Mouse (Mus musculus) intestine, embryonic 15.5 days (tissue): ENCODE data around the gene Oser1. TPM values are rescaled to one million over a fixed set of nuclear protein-coding genes. Genes with fewer than 3 reads are reported as not detected.
A peak's percentile ranks its signal among the peaks of the same experiment; 100 is the strongest.
"Not testable (repeated sequence)": the region's sequence is repeated elsewhere in the genome, so short reads cannot be mapped to it uniquely, and the experiment has no call there.

Experiments
- ATAC-seq: fragments of 200-750 bp; cut with Nextera tagmentation; 2 replicates; pipeline ENCODE4 v1.8.0; 2017; ENCODE audit warnings: moderate TSS enrichment, moderate library complexity
- H3K27ac ChIP-seq: fragments of 300-500 bp; sonication (generic); 2 replicates; pipeline ENCODE4 v1.5.1; 2015; ENCODE audit warnings: mild to moderate bottlenecking, inconsistent platforms
- H3K27me3 ChIP-seq: fragments of 300-500 bp; sonication (generic); replicated peaks from 2 replicates; pipeline ENCODE4 v1.6.1; 2015; ENCODE audit warnings: inconsistent platforms
- H3K36me3 ChIP-seq: fragments of 300-500 bp; sonication (generic); 2 replicates; pipeline ENCODE4 v1.6.1; 2015; ENCODE audit warnings: inconsistent platforms
- H3K4me1 ChIP-seq: fragments of 300-500 bp; sonication (generic); replicated peaks from 2 replicates; pipeline ENCODE4 v1.6.1; 2015; ENCODE audit warnings: inconsistent platforms
- H3K4me2 ChIP-seq: fragments of 300-500 bp; sonication (generic); replicated peaks from 2 replicates; pipeline ENCODE4 v1.6.1; 2015; ENCODE audit warnings: mild to moderate bottlenecking, inconsistent platforms
- H3K4me3 ChIP-seq: fragments of 300-500 bp; sonication (generic); replicated peaks from 2 replicates; pipeline ENCODE4 v1.5.1; 2015; ENCODE audit warnings: inconsistent platforms
- H3K9ac ChIP-seq: fragments of 300-500 bp; sonication (generic); 2 replicates; pipeline ENCODE4 v1.6.1; 2015; ENCODE audit warnings: inconsistent platforms
- H3K9me3 ChIP-seq: fragments of 300-500 bp; sonication (generic); 2 replicates; pipeline ENCODE4 v1.6.1; 2016; ENCODE audit warnings: inconsistent platforms
- WGBS: fragments of 180-500 bp; shearing (Covaris S2); methylation state at CpG from one replicate; pipeline ENCODE4 v1.1.7; 2015; 5-methylcytosine and 5-hydroxymethylcytosine counted together
- polyA plus RNA-seq: library from polyadenylated mRNA; unstranded; fragments of >200 nt; fragmentation: Nextera tagmentation; extraction: Ambion mirVana; gene quantifications from 2 replicates; pipeline ENCODE4 v1.2.1, GENCODE M21; 2015

Gene Oser1
- polyA plus RNA-seq, 1 experiment from 2014 or later: 87.4 TPM

- no peak overlapping the region for H3K9ac ChIP-seq
- H3K36me3 ChIP-seq: no peaks in the 10 kb centered on the region
- no peak overlapping the region for H3K4me2 ChIP-seq
- no peaks in the 10 kb centered on the region for H3K4me1 ChIP-seq
- H3K27me3 ChIP-seq: peaks cover 20% of the 10 kb centered on the region
- no peak overlapping the region for H3K4me3 ChIP-seq
- H3K9me3 ChIP-seq: no peaks in the 10 kb centered on the region
- H3K27ac ChIP-seq: no peak overlapping the region
- ATAC-seq: no peak
- 66% methylated on average over 5 of the region's 5 CpGs for WGBS
Measured at GRCm38 (mm10) chr2:163462386-163462785, 37.9 kb upstream of the Oser1 start.

- not testable (repeated sequence) for H3K9me3 ChIP-seq, H3K9ac ChIP-seq, H3K4me2 ChIP-seq, H3K27ac ChIP-seq, H3K36me3 ChIP-seq, H3K4me1 ChIP-seq, H3K4me3 ChIP-seq, ATAC-seq
- peaks cover 20% of the 10 kb centered on the region for H3K27me3 ChIP-seq
- 96% methylated on average over 9 of the region's 9 CpGs for WGBS
Measured at GRCm38 (mm10) chr2:163461307-163461706, 36.8 kb upstream of the Oser1 start.

DNA sequence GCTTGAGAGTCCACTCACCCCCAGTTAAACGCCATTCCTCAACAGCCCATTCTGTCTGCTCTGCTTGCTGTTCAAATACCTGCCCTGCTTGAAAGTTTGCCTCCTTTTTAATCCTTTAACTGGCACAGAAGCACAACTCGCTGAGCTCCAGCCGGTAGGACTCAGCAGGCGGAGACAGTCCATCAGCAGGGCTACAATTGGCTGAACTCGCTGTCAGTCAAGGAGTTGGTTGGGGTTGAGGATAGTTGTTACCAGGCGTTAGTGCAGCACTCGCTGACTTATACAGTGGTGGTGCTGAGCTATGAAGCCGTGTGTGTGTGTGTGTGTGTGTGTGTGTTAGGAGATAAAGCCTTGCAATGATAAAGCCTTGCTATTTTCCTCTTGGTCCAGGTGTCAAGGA is 36.1 kb upstream of the Oser1 start:
- Histone ChIP-seq H3K36me3 (no peaks in the 10 kb centered on the region), H3K27ac (no peak overlapping the region), H3K27me3 (peaks cover 20% of the 10 kb centered on the region), H3K4me3 (no peak overlapping the region), H3K4me1 (no peaks in the 10 kb centered on the region), H3K4me2 (no peak overlapping the region), H3K9ac (no peak overlapping the region), H3K9me3 (no peaks in the 10 kb centered on the region)
- ATAC-seq: no peak
- 89% methylated on average over 8 of the region's 8 CpGs for WGBS

GRCm38 (mm10) chr2:163459380-163459779 is 34.9 kb upstream of the Oser1 start:
- no peaks in the 10 kb centered on the region for H3K36me3 ChIP-seq
- H3K27ac ChIP-seq: no peak overlapping the region
- 38% methylated on average over 10 of the region's 10 CpGs for WGBS
- no peak overlapping the region for H3K4me2 ChIP-seq
- H3K27me3 ChIP-seq: peaks cover 20% of the 10 kb centered on the region
- H3K4me3 ChIP-seq: no peak overlapping the region
- H3K9me3 ChIP-seq: no peaks in the 10 kb centered on the region
- ATAC-seq: no peak
- no peak overlapping the region for H3K9ac ChIP-seq
- H3K4me1 ChIP-seq: no peaks in the 10 kb centered on the region

- H3K27ac ChIP-seq: no peak overlapping the region
Measured at GRCm38 (mm10) chr2:163458539-163459265, 34.2 kb upstream of the Oser1 start.

GRCm38 (mm10) chr2:163453378-163453777 is 28.9 kb upstream of the Oser1 start:
- no peak overlapping the region for H3K4me3 ChIP-seq
- no peaks in the 10 kb centered on the region for H3K9me3 ChIP-seq
- H3K9ac ChIP-seq: no peak overlapping the region
- 86% methylated on average over 13 of the region's 13 CpGs for WGBS
- no peaks in the 10 kb centered on the region for H3K4me1 ChIP-seq
- no peak overlapping the region for H3K4me2 ChIP-seq
- no peak for ATAC-seq
- H3K27me3 ChIP-seq: peaks cover 6% of the 10 kb centered on the region
- H3K36me3 ChIP-seq: no peaks in the 10 kb centered on the region
- H3K27ac ChIP-seq: no peak overlapping the region

More at GRCm38 (mm10) chr2:163458539-163459265, 34.2 kb upstream of the Oser1 start:
- Histone ChIP-seq H3K27me3 (peaks cover 20% of the 10 kb centered on the region), H3K4me2 (no peak overlapping the region), H3K9me3 (no peaks in the 10 kb centered on the region), H3K4me1 (no peaks in the 10 kb centered on the region), H3K9ac (no peak overlapping the region), H3K36me3 (no peaks in the 10 kb centered on the region), H3K4me3 (no peak overlapping the region)
- ATAC-seq: peak; percentile 75
- WGBS: 44% methylated on average over 27 of the region's 27 CpGs

DNA sequence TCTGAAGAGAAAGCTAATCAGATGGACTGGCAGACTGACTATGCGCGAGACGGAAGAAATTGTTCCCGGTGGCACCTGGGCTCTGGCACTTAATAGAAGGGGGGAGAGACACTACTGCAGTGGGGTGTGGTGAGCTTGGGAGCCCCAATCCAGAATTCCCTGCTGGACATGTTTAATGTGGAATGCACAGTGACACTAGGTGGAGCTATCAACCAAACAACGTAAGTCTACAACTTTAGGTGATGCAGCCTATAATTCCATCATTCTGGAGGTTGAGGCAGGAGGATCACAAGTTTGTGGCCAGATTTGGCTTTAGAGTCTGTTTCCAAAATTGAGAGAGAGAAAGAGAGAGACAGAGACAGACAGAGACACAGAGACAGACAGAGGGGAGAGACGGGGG is 28.2 kb upstream of the Oser1 start:
- WGBS: 85% methylated on average over 6 of the region's 6 CpGs
- H3K4me2 ChIP-seq: no peak overlapping the region
- no peaks in the 10 kb centered on the region for H3K9me3 ChIP-seq
- no peak overlapping the region for H3K4me3 ChIP-seq
- no peak overlapping the region for H3K9ac ChIP-seq
- no peak for ATAC-seq
- no peaks in the 10 kb centered on the region for H3K4me1 ChIP-seq
- H3K36me3 ChIP-seq: no peaks in the 10 kb centered on the region
- no peaks in the 10 kb centered on the region for H3K27me3 ChIP-seq
- no peak overlapping the region for H3K27ac ChIP-seq

GRCm38 (mm10) chr2:163450668-163451295 is 26.3 kb upstream of the Oser1 start:
- Histone ChIP-seq H3K9ac (no peak overlapping the region), H3K4me2 (no peak overlapping the region), H3K27ac (no peak overlapping the region), H3K9me3 (no peaks in the 10 kb centered on the region), H3K27me3 (no peaks in the 10 kb centered on the region), H3K4me3 (no peak overlapping the region), H3K4me1 (no peaks in the 10 kb centered on the region), H3K36me3 (no peaks in the 10 kb centered on the region)
- 59% methylated on average over 6 of the region's 6 CpGs for WGBS
- ATAC-seq: no peak

- 60% methylated on average over 3 of the region's 3 CpGs for whole genome bisulfite sequencing
- Histone ChIP-seq H3K4me2 (no peak overlapping the region), H3K27ac (no peak overlapping the region), H3K4me1 (no peaks in the 10 kb centered on the region), H3K9me3 (no peaks in the 10 kb centered on the region), H3K36me3 (no peaks in the 10 kb centered on the region), H3K4me3 (no peak overlapping the region), H3K9ac (no peak overlapping the region), H3K27me3 (no peaks in the 10 kb centered on the region)
- ATAC-seq: no peak
Measured at GRCm38 (mm10) chr2:163449276-163449675, 24.8 kb upstream of the Oser1 start.

DNA sequence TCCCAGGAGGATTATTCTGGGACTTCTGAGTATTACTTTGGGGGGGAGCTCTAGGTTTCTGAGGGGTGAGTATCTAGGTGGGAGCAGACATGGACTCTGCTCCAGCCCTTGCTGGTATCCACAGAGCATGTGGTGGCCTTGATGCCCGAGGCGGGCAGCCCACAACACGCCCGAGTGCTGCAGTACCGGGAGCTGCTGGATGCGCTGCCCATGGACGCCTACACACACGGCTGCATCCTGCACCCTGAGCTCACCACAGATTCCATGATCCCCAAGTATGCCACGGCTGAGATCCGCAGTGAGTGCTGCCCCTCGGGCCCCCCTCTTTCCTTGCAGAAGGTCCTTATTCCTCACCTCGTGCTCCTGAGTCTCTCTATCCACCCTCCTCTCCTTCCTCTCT is 22.9 kb upstream of the Oser1 start:
- Histone ChIP-seq H3K9me3 (no peaks in the 10 kb centered on the region), H3K4me2 (no peak overlapping the region), H3K4me1 (no peaks in the 10 kb centered on the region), H3K27me3 (no peaks in the 10 kb centered on the region), H3K4me3 (no peak overlapping the region), H3K27ac (no peak overlapping the region), H3K36me3 (no peaks in the 10 kb centered on the region), H3K9ac (no peak overlapping the region)
- 73% methylated on average over 12 of the region's 12 CpGs for WGBS
- ATAC-seq: no peak

GRCm38 (mm10) chr2:163444017-163444416 is 19.5 kb upstream of the Oser1 start:
- Histone ChIP-seq H3K9me3 (no peaks in the 10 kb centered on the region), H3K4me3 (no peak overlapping the region), H3K27ac (no peak overlapping the region), H3K36me3 (no peaks in the 10 kb centered on the region), H3K9ac (no peak overlapping the region), H3K27me3 (peaks cover 8% of the 10 kb centered on the region), H3K4me1 (peaks cover 1% of the 10 kb centered on the region; the same call in 1 of the 2 replicates), H3K4me2 (no peak overlapping the region)
- ATAC-seq: no peak
- 57% methylated on average over 7 of the region's 7 CpGs for WGBS

- H3K27me3 ChIP-seq: peaks cover 13% of the 10 kb centered on the region
- H3K36me3 ChIP-seq: no peaks in the 10 kb centered on the region
- H3K9me3 ChIP-seq: no peaks in the 10 kb centered on the region
- H3K27ac ChIP-seq: no peak overlapping the region
- no peak overlapping the region for H3K4me3 ChIP-seq
- peaks cover 6% of the 10 kb centered on the region; the same call in 1 of the 2 replicates for H3K4me1 ChIP-seq
- H3K9ac ChIP-seq: no peak overlapping the region
- H3K4me2 ChIP-seq: no peak overlapping the region
- 57% methylated on average over 6 of the region's 6 CpGs for WGBS
- ATAC-seq: no peak
Measured at GRCm38 (mm10) chr2:163443543-163443942, 19.0 kb upstream of the Oser1 start.

GRCm38 (mm10) chr2:163439488-163439887 is 15.0 kb upstream of the Oser1 start:
- H3K9me3 ChIP-seq: no peaks in the 10 kb centered on the region
- WGBS: 59% methylated on average over 1 of the region's 1 CpGs
- H3K4me1 ChIP-seq: peaks cover 14% of the 10 kb centered on the region; the same call in 1 of the 2 replicates
- ATAC-seq: no peak
- no peak overlapping the region for H3K9ac ChIP-seq
- peaks cover 22% of the 10 kb centered on the region for H3K27me3 ChIP-seq
- H3K4me2 ChIP-seq: peak overlapping the region; percentile 60; the same call in 1 of the 2 replicates
- H3K27ac ChIP-seq: no peak overlapping the region
- no peak overlapping the region for H3K4me3 ChIP-seq
- H3K36me3 ChIP-seq: no peaks in the 10 kb centered on the region
